Mouse (Mus musculus) Muller cell, postnatal 12 days (primary cell): ENCODE results near the gene Tmem38b.
A peak's percentile ranks its signal among the peaks of the same experiment; 100 is the strongest.

Experiments
- DNase-seq: peaks from one replicate; pipeline ENCODE4 v3.0.0-alpha.2; 2015; ENCODE audit errors: inconsistent ontology term

The Tmem38b gene

DNA sequence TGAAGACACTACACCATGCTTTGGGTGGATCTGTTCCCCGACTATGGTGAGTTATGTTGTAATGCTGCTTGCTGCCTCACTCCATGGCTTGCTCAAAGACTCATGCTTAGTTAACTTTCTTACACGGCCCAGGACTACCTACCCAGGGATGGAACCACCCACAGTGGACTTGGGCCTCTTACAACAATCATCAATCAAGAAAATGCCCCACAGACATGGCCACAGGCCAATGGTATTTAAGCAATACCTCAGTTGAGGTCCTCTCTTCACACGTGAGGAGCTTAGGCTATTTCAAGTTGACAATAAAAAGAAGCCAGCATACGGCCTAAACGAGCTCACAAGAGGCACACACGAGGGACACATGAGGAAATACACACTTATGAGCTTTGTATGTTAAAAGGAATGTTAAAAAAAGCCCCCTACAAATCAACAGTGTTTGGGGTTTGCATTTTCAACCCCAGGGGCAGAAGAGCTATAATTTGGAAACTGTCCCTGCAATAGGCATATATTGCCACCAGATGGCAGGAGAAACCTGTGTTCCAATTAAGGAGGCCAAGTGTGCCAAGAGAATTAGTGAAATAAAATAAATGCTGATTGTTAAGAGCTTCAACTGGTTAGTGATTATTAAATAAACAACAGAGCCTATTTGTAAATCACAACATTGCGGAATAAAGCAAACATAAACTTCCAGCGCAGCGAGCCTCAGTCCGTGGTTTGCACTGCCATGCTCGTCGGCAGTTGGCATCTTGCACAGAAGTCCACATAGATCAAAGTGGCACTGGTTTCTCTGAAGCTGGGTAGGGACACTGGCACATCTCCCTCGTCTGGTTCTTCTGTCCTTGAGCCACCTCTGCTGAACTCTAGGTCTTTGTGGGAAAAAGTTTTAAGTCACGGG, 58.8 kb downstream of the Tmem38b start:
- DNase-seq, result peak; percentile 58

GRCm38 (mm10) chr4:53886342-53887088, 60.7 kb downstream of the Tmem38b start:
- DNase-seq, result peak; percentile 8

DNA sequence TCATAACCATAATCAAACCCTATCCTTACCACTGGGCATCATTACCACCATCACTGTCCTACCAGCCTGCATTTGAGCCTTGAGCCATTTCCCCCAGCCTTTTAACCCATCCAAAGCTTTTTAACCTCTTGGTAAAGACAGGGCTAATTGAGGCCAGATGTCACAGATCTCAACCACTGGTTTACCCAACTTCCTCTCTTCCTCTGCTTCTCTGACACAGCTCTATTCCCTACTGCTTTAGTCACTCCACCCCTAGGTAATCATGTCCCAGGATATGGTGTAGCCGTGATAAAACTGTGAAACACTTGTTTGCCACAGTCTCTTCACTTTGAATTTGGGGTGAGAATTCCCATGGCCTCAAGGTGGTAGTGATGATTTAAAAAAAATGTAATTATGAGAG, 69.5 kb downstream of the Tmem38b start:
- DNase-seq, result no peak

- DNase-seq, result no peak
Observed at GRCm38 (mm10) chr4:53896150-53896833, 70.4 kb downstream of the Tmem38b start.

DNA sequence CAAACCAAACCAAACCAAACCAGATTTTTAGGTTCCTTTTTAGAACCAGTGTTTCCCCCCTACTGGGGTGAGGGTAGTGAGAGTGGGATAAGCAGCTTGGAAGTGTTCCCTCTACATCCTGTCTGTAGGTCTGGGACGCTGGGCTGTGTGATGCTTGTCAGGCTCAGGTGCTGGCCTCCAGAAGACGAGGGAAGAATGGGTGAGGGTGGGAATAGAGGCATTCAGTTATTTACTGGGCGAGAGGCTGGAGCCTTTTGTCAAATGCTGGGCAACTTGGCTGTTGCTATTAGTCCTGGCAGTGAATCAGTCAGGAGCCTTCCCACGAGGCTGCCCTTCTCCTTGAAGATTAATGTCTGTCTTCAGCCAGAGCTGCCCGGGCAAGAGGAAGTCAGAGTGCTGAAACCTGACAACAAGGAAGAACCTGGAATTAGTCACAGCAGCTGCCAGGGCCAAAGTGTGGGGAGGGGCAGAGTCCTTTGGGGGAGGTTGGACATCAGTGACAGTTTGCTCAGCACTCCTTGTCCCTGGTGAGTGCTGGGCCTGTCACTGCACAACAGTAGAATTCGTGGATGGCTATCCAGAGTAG, 74.6 kb downstream of the Tmem38b start:
- DNase-seq, result peak; percentile 4

- no peak for DNase-seq
Observed at GRCm38 (mm10) chr4:53904335-53904734, 78.5 kb downstream of the Tmem38b start.

- no peak for DNase-seq
Observed at GRCm38 (mm10) chr4:53905537-53905936, 79.7 kb downstream of the Tmem38b start.

DNA sequence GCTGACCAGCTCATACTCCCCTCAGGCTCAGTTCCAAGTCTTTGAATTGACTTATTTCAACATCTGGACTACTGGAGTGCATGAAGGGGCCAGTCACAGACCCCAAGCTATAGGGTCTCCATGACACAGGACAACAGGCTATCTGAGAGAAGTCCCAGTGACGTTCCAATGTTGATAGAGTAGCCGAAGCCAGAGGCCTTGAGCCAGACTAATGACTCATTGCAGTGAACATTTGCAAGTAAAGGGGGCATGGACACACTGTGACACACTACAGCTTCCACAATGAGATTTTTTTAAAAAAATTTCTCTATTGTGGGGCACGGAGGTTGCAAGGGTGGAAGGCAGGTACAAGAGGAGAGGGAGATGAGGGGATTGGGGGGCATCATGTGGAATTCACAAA, 81.2 kb downstream of the Tmem38b start:
- DNase-seq, result no peak
